In the genomic region with DNA sequence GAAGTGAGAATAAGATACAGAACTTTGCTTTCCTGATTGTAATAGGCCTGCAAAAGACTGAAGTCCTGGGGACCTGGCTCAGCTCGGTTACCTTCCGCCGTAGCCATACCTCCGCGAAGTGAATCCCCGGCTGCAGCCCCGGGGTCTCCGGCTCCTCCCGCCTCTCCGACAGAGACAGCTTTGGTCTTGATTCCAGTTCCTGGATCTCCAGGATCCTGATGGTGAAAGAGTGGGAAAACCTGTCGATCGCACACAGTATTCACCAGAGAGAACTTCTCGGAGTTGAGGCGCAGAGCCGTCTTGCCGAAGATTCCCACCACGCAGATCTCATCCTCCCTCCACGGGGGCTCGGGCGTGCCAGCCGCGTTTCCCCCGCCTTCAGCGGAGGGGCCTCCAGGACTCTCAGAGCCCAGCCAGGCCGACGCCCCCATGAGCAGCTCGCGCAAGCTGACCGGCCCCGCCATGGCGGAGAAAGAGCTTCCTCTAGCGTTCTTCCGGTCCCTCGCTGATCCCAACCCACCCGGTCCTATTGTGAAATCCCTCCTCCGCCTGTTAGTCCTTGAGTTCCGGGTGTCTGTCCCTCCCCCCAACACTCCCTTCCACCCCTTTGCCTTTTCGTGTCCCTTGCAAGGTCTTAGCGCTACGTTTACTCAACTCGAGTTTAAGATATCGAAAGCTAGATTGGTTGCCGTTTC, we compare ENCODE assay signal across 8 mouse cellular contexts. TPM values are rescaled to one million over a fixed set of nuclear protein-coding genes. Genes with fewer than 3 reads are reported as not detected.
DNase-seq lines count a peak whose midpoint lies in the region; ATAC-seq and TF ChIP-seq lines count a peak whose summit lies in the region.

Gene Smg8 (minus strand): TSS at position 485 of the 695 bp plus-strand sequence.

- peak; percentile 95 for ATAC-seq in forebrain, embryonic 14.5 days
- peak; percentile 93 for ATAC-seq in liver, postnatal 0 days
- ATAC-seq in neural tube, embryonic 13.5 days (ENCODE audit: low read depth), result peak; percentile 92

- TF ChIP-seq EP300 in liver, postnatal 0 days (IDR thresholded peaks at IDR 0.05; ENCODE audit: low read depth), result no peak

- H3K9me3 ChIP-seq in ES-E14 (ENCODE audit: control insufficient read depth, insufficient read depth, low read depth, low read length), result no peaks in the 10 kb centered on the region
- no peaks in the 10 kb centered on the region for H3K9me3 ChIP-seq in forebrain, embryonic 14.5 days (replicated peaks; ENCODE audit: control insufficient read depth, low read length)
- H3K9me3 ChIP-seq in liver, postnatal 0 days (ENCODE audit: low read length), result no peaks in the 10 kb centered on the region
- H3K9me3 ChIP-seq in neural tube, embryonic 13.5 days, result no peaks in the 10 kb centered on the region

- peak within 1 kb of the TSS; percentile 96 to 97 for H3K4me3 ChIP-seq in ES-E14 (ENCODE audit: insufficient read depth in 1 of 2, low read depth in 1 of 2, low read length in 2 of 2, poor library complexity in 1 of 2, severe bottlenecking in 1 of 2)
- H3K4me3 ChIP-seq in forebrain, embryonic 14.5 days (ENCODE audit: low read depth, low read length), result peak within 1 kb of the TSS; percentile 91
- peak within 1 kb of the TSS; percentile 98 for H3K4me3 ChIP-seq in liver, postnatal 0 days (ENCODE audit: low read depth, low read length)
- peak within 1 kb of the TSS; percentile 86 for H3K4me3 ChIP-seq in neural tube, embryonic 13.5 days

- H3K27ac ChIP-seq in ES-E14 (ENCODE audit: insufficient read depth, low read depth, low read length, poor library complexity, severe bottlenecking), result peak within 1 kb of the TSS; percentile 42; the same call in 1 of the 2 replicates
- peak within 1 kb of the TSS; percentile 31; the same call in 1 of the 2 replicates for H3K27ac ChIP-seq in forebrain, embryonic 14.5 days (ENCODE audit: low read depth, low read length)
- peak within 1 kb of the TSS; percentile 71 for H3K27ac ChIP-seq in liver, postnatal 0 days (ENCODE audit: low read depth)
- 0 out of 2 replicates have a peak within 1 kb of the TSS, but pooled peaks have one; percentile 34 for H3K27ac ChIP-seq in neural tube, embryonic 13.5 days (replicated peaks)

- TF ChIP-seq CTCF in liver, postnatal 0 days (IDR thresholded peaks at IDR 0.05; ENCODE audit: low read depth), result no peak

- H3K4me1 ChIP-seq in ES-E14 (ENCODE audit: control insufficient read depth in 2 of 2, insufficient read depth in 2 of 2, low read length in 2 of 2, poor library complexity in 1 of 2), result peaks cover 3 to 4% of the 10 kb centered on the region in 2 experiments; a peak in 1 of 4 replicates
- peaks cover 16% of the 10 kb centered on the region for H3K4me1 ChIP-seq in forebrain, embryonic 14.5 days (ENCODE audit: control insufficient read depth, insufficient read depth, low read length)
- H3K4me1 ChIP-seq in liver, postnatal 0 days (ENCODE audit: insufficient read depth), result peaks cover 18% of the 10 kb centered on the region
- H3K4me1 ChIP-seq in neural tube, embryonic 13.5 days (replicated peaks), result peaks cover 36% of the 10 kb centered on the region

- H3K27me3 ChIP-seq in forebrain, embryonic 14.5 days (replicated peaks; ENCODE audit: control insufficient read depth, insufficient read depth, low read length), result no peaks in the 10 kb centered on the region
- no peaks in the 10 kb centered on the region for H3K27me3 ChIP-seq in liver, postnatal 0 days (ENCODE audit: insufficient read depth, low read length)
- H3K27me3 ChIP-seq in neural tube, embryonic 13.5 days, result no peaks in the 10 kb centered on the region

- peak within 1 kb of the TSS; percentile 79 for H3K4me2 ChIP-seq in forebrain, embryonic 14.5 days (ENCODE audit: low read length)
- H3K4me2 ChIP-seq in liver, postnatal 0 days (ENCODE audit: low read depth, low read length), result peak within 1 kb of the TSS; percentile 95
- H3K4me2 ChIP-seq in neural tube, embryonic 13.5 days, result peak within 1 kb of the TSS; percentile 97

- in situ Hi-C loops in ES-E14 (cut with MboI; ENCODE audit: low sequenced_read_pairs in 2 of 2, unreplicated experiment in 2 of 2), result no loop called here

- peak; percentile 76 for DNase-seq in ES-E14 (ENCODE audit: low read depth, low spot score)
- peak; percentile 75 for DNase-seq in cerebellum, adult 11 months
- peak; percentile 91 for DNase-seq in forebrain, embryonic 14.5 days (ENCODE audit: low spot score)
- peak; percentile 87 to 90 for DNase-seq in heart, postnatal 10 days
- DNase-seq in layer of hippocampus, adult 11-12 months (ENCODE audit: low spot score), result peak; percentile 81
- DNase-seq in liver, postnatal 0 days, result peak; percentile 85
- peak; percentile 88 for DNase-seq in telencephalon, adult 2 months (ENCODE audit: low read depth, low spot score)

- WGBS in forebrain, embryonic 14.5 days, result under 1% methylated on average over 43 of the region's 43 CpGs
- WGBS in liver, postnatal 0 days (ENCODE audit: insufficient replicate concordance), result under 1% methylated on average over 43 of the region's 43 CpGs
- WGBS in neural tube, embryonic 13.5 days, result 1% methylated on average over 43 of the region's 43 CpGs

- H3K9ac ChIP-seq in ES-E14 (ENCODE audit: insufficient read depth, low read depth, low read length, poor library complexity, severe bottlenecking), result peak within 1 kb of the TSS; percentile 97
- peak within 1 kb of the TSS; percentile 80 for H3K9ac ChIP-seq in forebrain, embryonic 14.5 days (ENCODE audit: low read length)
- H3K9ac ChIP-seq in liver, postnatal 0 days (replicated peaks), result peak within 1 kb of the TSS; percentile 96
- peak within 1 kb of the TSS; percentile 85 for H3K9ac ChIP-seq in neural tube, embryonic 13.5 days

- peaks cover 19% of the 10 kb centered on the region for H3K36me3 ChIP-seq in ES-E14 (ENCODE audit: control insufficient read depth, insufficient read depth, low read length, poor library complexity, severe bottlenecking)
- H3K36me3 ChIP-seq in forebrain, embryonic 14.5 days (ENCODE audit: control insufficient read depth, insufficient read depth, low read length), result peaks cover 42% of the 10 kb centered on the region
- peaks cover 24% of the 10 kb centered on the region for H3K36me3 ChIP-seq in liver, postnatal 0 days (replicated peaks; ENCODE audit: insufficient read depth, low read length)
- H3K36me3 ChIP-seq in neural tube, embryonic 13.5 days, result peaks cover 38% of the 10 kb centered on the region

- intact Hi-C loops in heart, postnatal 10 days (cut with DNase I), result no loop called here

TF ChIP-seq in ES-E14, 5 proteins besides CTCF, POLR2A, EP300 and RAD21:
- TF ChIP-seq CHD2 (IDR thresholded peaks at IDR 0.05; ENCODE audit: low read depth, low read length) (peak; percentile 77), MAFK (IDR thresholded peaks at IDR 0.05; ENCODE audit: insufficient read depth, low read depth, low read length) (no peak), HCFC1 (IDR thresholded peaks at IDR 0.05; ENCODE audit: borderline replicate concordance, insufficient read depth, low read length) (peak; percentile 88), ZC3H11A (IDR thresholded peaks at IDR 0.05; ENCODE audit: borderline replicate concordance, low read depth, low read length) (no peak)

RNA-seq across cellular contexts. Expression of gene Smg8, which starts in this region (rescaled TPM):
- total RNA-seq in ES-E14 (2012; rRNA removed), result 30.9 and 33.5 TPM in 2 replicates
- 22.3 and 25.0 TPM in 2 replicates for polyA plus RNA-seq in forebrain, embryonic 14.5 days (2014; fragmentation: Nextera tagmentation; extraction: Ambion mirVana)
- 10 to 100 TPM; 10.4 to 10.5 TPM for total RNA-seq in heart, postnatal 10 days (2021)
- 4.5 and 4.9 TPM in 2 replicates for polyA plus RNA-seq in liver, postnatal 0 days (2015; fragmentation: Nextera tagmentation; extraction: Ambion mirVana)
- 21.7 and 24.4 TPM in 2 replicates for polyA plus RNA-seq in neural tube, embryonic 13.5 days (2015; fragmentation: Nextera tagmentation; extraction: Ambion mirVana)

Comparison
In these comparisons a context has a peak if more than half of its experiments do, and no peak if none do; other contexts are left out.
1. Peak in every context shown above with its lines: DNase-seq, ATAC-seq, H3K4me3 ChIP-seq and H3K27ac ChIP-seq.